Comparison of ENCODE assay signal across 16 mouse cellular contexts in the genomic region with DNA sequence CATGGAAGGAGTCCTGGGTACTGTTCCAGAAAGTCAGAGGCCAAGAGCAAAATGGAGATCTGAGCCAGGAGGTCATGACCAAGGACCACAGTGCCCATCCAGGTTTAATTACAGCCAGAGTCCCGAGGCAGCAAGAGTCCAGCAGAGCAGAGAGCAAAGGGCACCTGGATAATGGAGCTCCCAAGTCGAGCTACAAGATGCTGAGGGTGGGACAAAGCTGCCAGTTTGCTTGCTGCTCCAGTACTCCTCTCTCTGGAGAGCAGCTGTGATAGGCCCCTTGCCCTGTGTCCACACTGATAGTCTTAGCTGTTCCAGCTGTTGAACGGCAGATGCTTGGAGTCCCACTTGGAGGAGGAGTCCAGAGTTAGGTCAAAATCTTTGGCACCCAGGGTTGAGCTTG.
DNase-seq lines count a peak whose midpoint lies in the region; ATAC-seq and TF ChIP-seq lines count a peak whose summit lies in the region.
"Had no signal": no experiment of that assay in that cellular context is flagged by ENCODE, and none has a peak within 500 bp of the region (broad histone marks: within the 10 kb centered on the region; RNA-seq: fewer than 3 reads in every experiment).

No protein-coding gene starts in this region.

- no peak for TF ChIP-seq CTCF in kidney, adult 2 months (conservative IDR thresholded peaks at IDR 0.05; ENCODE audit: insufficient read depth, insufficient read length, low read depth, low read length)

- H3K4me2 ChIP-seq in kidney, embryonic 14.5 days (replicated peaks; ENCODE audit: low read depth, low read length): no peak overlapping the region
- H3K4me2 ChIP-seq in embryonic facial prominence, embryonic 14.5 days (ENCODE audit: low read depth, low read length): no peak overlapping the region
- no peak overlapping the region for H3K4me2 ChIP-seq in midbrain, embryonic 15.5 days
- H3K4me2 ChIP-seq: hindbrain, embryonic 15.5 days; liver, embryonic 13.5 days; midbrain, embryonic 13.5 days; neural tube, embryonic 12.5 days had no signal

- H3K27me3 ChIP-seq in kidney, embryonic 14.5 days (ENCODE audit: control insufficient read depth, insufficient read depth, low read length): no peaks in the 10 kb centered on the region
- no peaks in the 10 kb centered on the region for H3K27me3 ChIP-seq in embryonic facial prominence, embryonic 14.5 days (replicated peaks; ENCODE audit: control insufficient read depth, insufficient read depth, low read length)
- no peaks in the 10 kb centered on the region for H3K27me3 ChIP-seq in kidney, adult 2 months (replicated peaks; ENCODE audit: control insufficient read depth, insufficient read depth, low read length)
- no peaks in the 10 kb centered on the region for H3K27me3 ChIP-seq in midbrain, embryonic 15.5 days (replicated peaks)
- H3K27me3 ChIP-seq: liver, embryonic 13.5 days; neural tube, embryonic 12.5 days had no signal

- H3K9me3 ChIP-seq in kidney, embryonic 14.5 days (ENCODE audit: control insufficient read depth, low read length): no peaks in the 10 kb centered on the region
- H3K9me3 ChIP-seq in embryonic facial prominence, embryonic 14.5 days (ENCODE audit: control insufficient read depth, low read length): no peaks in the 10 kb centered on the region
- H3K9me3 ChIP-seq in midbrain, embryonic 15.5 days: no peaks in the 10 kb centered on the region
- H3K9me3 ChIP-seq: hindbrain, embryonic 15.5 days; liver, embryonic 13.5 days; midbrain, embryonic 13.5 days; neural tube, embryonic 12.5 days had no signal

- peak; percentile 79 for DNase-seq in kidney, adult 11 months
- no peak for DNase-seq in embryonic facial prominence, embryonic 14.5 days (ENCODE audit: low spot score)
- DNase-seq in kidney, adult 2 months: peak; percentile 91
- DNase-seq in kidney, postnatal 4 days: peak; percentile 31 to 54
- no peak for DNase-seq in ovary, postnatal 14 days (ENCODE audit: low spot score)
- DNase-seq in Muller cell, postnatal 12 days (ENCODE audit: inconsistent ontology term): no peak
- DNase-seq: liver, embryonic 13.5 days; lung, postnatal 36 days; spleen, adult 18-20 months had no signal

- H3K9ac ChIP-seq in kidney, embryonic 14.5 days (ENCODE audit: low read depth, low read length): no peak overlapping the region
- no peak overlapping the region for H3K9ac ChIP-seq in embryonic facial prominence, embryonic 14.5 days (ENCODE audit: low read depth, low read length)
- no peak overlapping the region for H3K9ac ChIP-seq in midbrain, embryonic 15.5 days
- H3K9ac ChIP-seq: hindbrain, embryonic 15.5 days; liver, embryonic 13.5 days; midbrain, embryonic 13.5 days; neural tube, embryonic 12.5 days had no signal

- no peak for ATAC-seq in kidney, embryonic 14.5 days (ENCODE audit: low FRiP score, low TSS enrichment)
- no peak for ATAC-seq in embryonic facial prominence, embryonic 14.5 days (ENCODE audit: low read depth)
- no peak for ATAC-seq in midbrain, embryonic 15.5 days (replicated peaks)
- ATAC-seq: activated CD4-positive, CD25-positive, alpha-beta regulatory T cell, adult 4 months; midbrain, embryonic 13.5 days had no signal

- no peak overlapping the region for H3K4me3 ChIP-seq in kidney, embryonic 14.5 days (ENCODE audit: low read length)
- H3K4me3 ChIP-seq in embryonic facial prominence, embryonic 14.5 days (ENCODE audit: low read depth, low read length): no peak overlapping the region
- no peak overlapping the region for H3K4me3 ChIP-seq in kidney, adult 2 months (ENCODE audit: insufficient read depth, low read depth, low read length)
- no peak overlapping the region for H3K4me3 ChIP-seq in midbrain, embryonic 15.5 days
- H3K4me3 ChIP-seq: hindbrain, embryonic 15.5 days; layer of hippocampus, adult 2 months; liver, embryonic 13.5 days; midbrain, embryonic 13.5 days; neural tube, embryonic 12.5 days had no signal

- no peaks in the 10 kb centered on the region for H3K36me3 ChIP-seq in kidney, embryonic 14.5 days (ENCODE audit: control insufficient read depth, insufficient read depth, low read length)
- no peaks in the 10 kb centered on the region for H3K36me3 ChIP-seq in embryonic facial prominence, embryonic 14.5 days (ENCODE audit: control insufficient read depth, insufficient read depth, low read length)
- no peaks in the 10 kb centered on the region for H3K36me3 ChIP-seq in kidney, adult 2 months (ENCODE audit: control insufficient read depth, insufficient read depth, low read length)
- no peaks in the 10 kb centered on the region for H3K36me3 ChIP-seq in midbrain, embryonic 15.5 days (replicated peaks)
- H3K36me3 ChIP-seq: hindbrain, embryonic 15.5 days; liver, embryonic 13.5 days; midbrain, embryonic 13.5 days; neural tube, embryonic 12.5 days had no signal

- H3K27ac ChIP-seq in kidney, embryonic 14.5 days (ENCODE audit: low read depth, low read length): no peak overlapping the region
- H3K27ac ChIP-seq in embryonic facial prominence, embryonic 14.5 days (replicated peaks; ENCODE audit: low read depth, low read length): 0 out of 2 replicates have a peak overlapping the region, but pooled peaks have one; percentile 49
- H3K27ac ChIP-seq in kidney, adult 2 months (ENCODE audit: insufficient read depth, low read depth, low read length): no peak overlapping the region
- H3K27ac ChIP-seq in midbrain, embryonic 15.5 days: no peak overlapping the region
- H3K27ac ChIP-seq: hindbrain, embryonic 15.5 days; layer of hippocampus, adult 2 months; liver, embryonic 13.5 days; midbrain, embryonic 13.5 days; neural tube, embryonic 12.5 days had no signal

- WGBS in kidney, embryonic 14.5 days: 11% methylated on average over 3 of the region's 3 CpGs
- WGBS in embryonic facial prominence, embryonic 14.5 days: 24% methylated on average over 3 of the region's 3 CpGs
- WGBS in kidney, adult 2 months: 40% methylated on average over 3 of the region's 3 CpGs
- WGBS in midbrain, embryonic 15.5 days: 67% methylated on average over 3 of the region's 3 CpGs

- TF ChIP-seq POLR2A in kidney, adult 2 months (IDR thresholded peaks at IDR 0.05; ENCODE audit: low read depth, low read length): no peak

- peaks cover 24% of the 10 kb centered on the region for H3K4me1 ChIP-seq in kidney, embryonic 14.5 days (ENCODE audit: control insufficient read depth, insufficient read depth, low read length)
- peaks cover 45% of the 10 kb centered on the region for H3K4me1 ChIP-seq in embryonic facial prominence, embryonic 14.5 days (ENCODE audit: control insufficient read depth, insufficient read depth, low read length)
- H3K4me1 ChIP-seq in kidney, adult 2 months (ENCODE audit: control insufficient read depth, insufficient read depth, low read length): peaks cover 6% of the 10 kb centered on the region; the same call in 1 of the 2 replicates
- peaks cover 29% of the 10 kb centered on the region for H3K4me1 ChIP-seq in midbrain, embryonic 15.5 days
- H3K4me1 ChIP-seq: liver, embryonic 13.5 days had no signal

Comparison
In these comparisons a context has a peak if more than half of its experiments do, and no peak if none do; other contexts are left out.
1. DNase-seq: peak in kidney, adult 11 months (single experiment), kidney, adult 2 months (single experiment) and kidney, postnatal 4 days (2 of 2); none in embryonic facial prominence, embryonic 14.5 days (single experiment), ovary, postnatal 14 days (single experiment) and Muller cell, postnatal 12 days (single experiment).